Mouse (Mus musculus): ENCODE measurements around the gene Dvl3. TPM values are rescaled to one million over a fixed set of nuclear protein-coding genes. Genes with fewer than 3 reads are reported as not detected.

Dvl3 gene
- total RNA-seq, 1 experiment from 2014 or later = 7.1 TPM

- no peak for ATAC-seq (ENCODE audit: extremely low read depth, insufficient number of reproducible peaks, low FRiP score, poor library complexity, severe bottlenecking)
Measured at GRCm38 (mm10) chr16:20537071-20537471, 20.3 kb downstream of the Dvl3 start.

GRCm38 (mm10) chr16:20537601-20538320 lies 21.0 kb downstream of the Dvl3 start:
- ATAC-seq (ENCODE audit: extremely low read depth, insufficient number of reproducible peaks, low FRiP score, poor library complexity, severe bottlenecking) = no peak

GRCm38 (mm10) chr16:20539649-20540048 lies 22.9 kb downstream of the Dvl3 start:
- ATAC-seq (ENCODE audit: extremely low read depth, insufficient number of reproducible peaks, low FRiP score, poor library complexity, severe bottlenecking) = no peak

- no peak for ATAC-seq (ENCODE audit: extremely low read depth, insufficient number of reproducible peaks, low FRiP score, poor library complexity, severe bottlenecking)
Measured at GRCm38 (mm10) chr16:20540438-20540837, 23.7 kb downstream of the Dvl3 start.

GRCm38 (mm10) chr16:20545696-20546095 lies 28.9 kb downstream of the Dvl3 start:
- ATAC-seq (ENCODE audit: extremely low read depth, insufficient number of reproducible peaks, low FRiP score, poor library complexity, severe bottlenecking) = no peak

- no peak for ATAC-seq (ENCODE audit: extremely low read depth, insufficient number of reproducible peaks, low FRiP score, poor library complexity, severe bottlenecking)
Measured at GRCm38 (mm10) chr16:20547423-20547822, 30.6 kb downstream of the Dvl3 start.

GRCm38 (mm10) chr16:20548096-20548948 lies 31.5 kb downstream of the Dvl3 start, which contains the start of gene Abcf3:
Abcf3 (plus strand) TSS chr16:20548577.
- peak; percentile 99 for ATAC-seq (ENCODE audit: extremely low read depth, insufficient number of reproducible peaks, low FRiP score, poor library complexity, severe bottlenecking)

GRCm38 (mm10) chr16:20549161-20549560 lies 32.4 kb downstream of the Dvl3 start:
- no peak for ATAC-seq (ENCODE audit: extremely low read depth, insufficient number of reproducible peaks, low FRiP score, poor library complexity, severe bottlenecking)

- ATAC-seq (ENCODE audit: extremely low read depth, insufficient number of reproducible peaks, low FRiP score, poor library complexity, severe bottlenecking) = no peak
Measured at GRCm38 (mm10) chr16:20551691-20552090, 34.9 kb downstream of the Dvl3 start.

GRCm38 (mm10) chr16:20552594-20552993 lies 35.8 kb downstream of the Dvl3 start:
- ATAC-seq (ENCODE audit: extremely low read depth, insufficient number of reproducible peaks, low FRiP score, poor library complexity, severe bottlenecking) = no peak

GRCm38 (mm10) chr16:20555000-20555399 lies 38.2 kb downstream of the Dvl3 start:
- no peak for ATAC-seq (ENCODE audit: extremely low read depth, insufficient number of reproducible peaks, low FRiP score, poor library complexity, severe bottlenecking)

GRCm38 (mm10) chr16:20557381-20557780 lies 40.6 kb downstream of the Dvl3 start:
- no peak for ATAC-seq (ENCODE audit: extremely low read depth, insufficient number of reproducible peaks, low FRiP score, poor library complexity, severe bottlenecking)

- ATAC-seq (ENCODE audit: extremely low read depth, insufficient number of reproducible peaks, low FRiP score, poor library complexity, severe bottlenecking) = no peak
Measured at GRCm38 (mm10) chr16:20565075-20565474, 48.3 kb downstream of the Dvl3 start.

Other genes with a start within 250 kb of the Dvl3 start
- 51.7 and 57.6 TPM in 2 replicates for gene Parl, start 214.6 kb upstream of the Dvl3 start, total RNA-seq (2017)
- gene Cyp2ab1, start 191.6 kb upstream of the Dvl3 start, total RNA-seq (2017) = 2.1 and 2.5 TPM in 2 replicates
- gene Abcc5, start 90.6 kb upstream of the Dvl3 start, total RNA-seq (2017) = 23.8 and 24.0 TPM in 2 replicates
- gene Eif2b5, start 18.2 kb upstream of the Dvl3 start, total RNA-seq (2017) = 47.6 and 49.8 TPM in 2 replicates
- 176 and 177 TPM in 2 replicates for gene Ap2m1, start 18.5 kb downstream of the Dvl3 start, total RNA-seq (2017)
- 121 and 129 TPM in 2 replicates for gene Abcf3, start 31.6 kb downstream of the Dvl3 start, total RNA-seq (2017)
- not detected in 2 replicates for gene Vwa5b2, start 72.5 kb downstream of the Dvl3 start, total RNA-seq (2017)
- gene Eef1akmt4, start 94.6 kb downstream of the Dvl3 start, total RNA-seq (2017) = 0.35 and 1.2 TPM in 2 replicates
- not detected in 2 replicates for gene Gm49333, start 94.6 kb downstream of the Dvl3 start, total RNA-seq (2017)
- 4.2 and 6.5 TPM in 2 replicates for gene Alg3, start 94.8 kb downstream of the Dvl3 start, total RNA-seq (2017)
- not detected in 2 replicates for gene Camk2n2, start 104.3 kb downstream of the Dvl3 start, total RNA-seq (2017)
- gene Ece2, start 112.8 kb downstream of the Dvl3 start, total RNA-seq (2017) = not detected in 2 replicates
- 81.6 and 82.6 TPM in 2 replicates for gene Psmd2, start 134.7 kb downstream of the Dvl3 start, total RNA-seq (2017)
- gene Eif4g1, start 151.3 kb downstream of the Dvl3 start, total RNA-seq (2017) = 148 and 172 TPM in 2 replicates
- gene Fam131a, start 176.3 kb downstream of the Dvl3 start, total RNA-seq (2017) = 0.61 TPM in 1 of 2 replicates, not detected in the other
- gene Polr2h, start 200.7 kb downstream of the Dvl3 start, total RNA-seq (2017) = 14.7 and 21.9 TPM in 2 replicates
- 2.7 and 4.2 TPM in 2 replicates for gene Clcn2, start 200.8 kb downstream of the Dvl3 start, total RNA-seq (2017)
- gene Chrd, start 216.1 kb downstream of the Dvl3 start, total RNA-seq (2017) = not detected in 2 replicates
- not detected in 2 replicates for gene Thpo, start 217.5 kb downstream of the Dvl3 start, total RNA-seq (2017)